Mouse (Mus musculus) stomach, postnatal 0 days (tissue): ENCODE measurements around the gene Rab8b.

Experiments
- CTCF ChIP-seq: IDR thresholded peaks from 2 replicates; pipeline ENCODE4 v1.5.1; 2016; ENCODE audit warnings: antibody characterized with exemption, low read depth, mild to moderate bottlenecking, moderate library complexity
- EP300 ChIP-seq: optimal IDR thresholded peaks from 2 replicates; pipeline ENCODE3; 2016; ENCODE audit warnings: antibody characterized with exemption

DNA sequence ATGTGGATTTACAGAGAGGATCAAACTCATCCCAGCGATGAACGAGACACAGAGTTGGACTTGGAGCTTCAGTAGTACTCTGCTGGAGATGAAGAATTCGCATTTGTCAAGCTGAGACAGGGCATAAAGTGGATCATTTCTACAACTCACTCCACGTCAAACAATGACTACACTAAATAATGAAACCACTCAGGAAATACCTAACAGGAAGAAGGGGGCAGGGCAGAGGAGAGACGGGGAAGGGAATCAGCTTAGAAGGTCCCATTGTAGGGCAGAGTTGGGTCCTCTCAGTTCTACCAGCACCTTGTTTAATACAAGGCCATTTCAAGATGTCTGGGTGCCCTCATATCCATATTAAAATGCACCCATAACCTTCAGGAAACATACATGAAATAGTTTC is 4.1 kb downstream of the Rab8b start:
- TF ChIP-seq CTCF (no peak), EP300 (no peak)
